Mouse (Mus musculus): Measurements from ENCODE around the gene Faap20.

GRCm38 (mm10) chr4:155200861-155201390, 48.7 kb upstream of the Faap20 start:
- no peak for TF ChIP-seq CTCF (IDR thresholded peaks at IDR 0.05; ENCODE audit: borderline replicate concordance, extremely low read depth, insufficient read depth, insufficient read length)
- TF ChIP-seq POLR2A (IDR thresholded peaks at IDR 0.05; ENCODE audit: borderline replicate concordance, extremely low read depth, insufficient read depth, insufficient read length, poor library complexity, severe bottlenecking): no peak

Measured in brain, embryonic 14.5 days (tissue).